Mouse (Mus musculus): ENCODE results near the gene Qdpr. TPM values are rescaled to one million over a fixed set of nuclear protein-coding genes. Genes with fewer than 3 reads are reported as not detected.
A peak's percentile ranks its signal among the peaks of the same experiment; 100 is the strongest.

The Qdpr gene
- polyA plus RNA-seq, 1 experiment, result 21.6 TPM

GRCm38 (mm10) chr5:45494093-45494755 lies 44.2 kb upstream of the Qdpr start:
- Histone ChIP-seq H3K27ac (ENCODE audit: control insufficient read depth, insufficient read depth, low read depth, low read length) (no peak overlapping the region), H3K4me3 (ENCODE audit: control insufficient read depth, low read depth, low read length) (no peak overlapping the region), H3K4me1 (ENCODE audit: control insufficient read depth, insufficient read depth, low read length) (peaks cover 5% of the 10 kb centered on the region), H3K36me3 (ENCODE audit: control insufficient read depth, insufficient read depth, low read length) (no peaks in the 10 kb centered on the region; the same call in none of the 2 replicates), H3K27me3 (ENCODE audit: control insufficient read depth, insufficient read depth, low read length) (no peaks in the 10 kb centered on the region)
- TF ChIP-seq CTCF (IDR thresholded peaks at IDR 0.05; ENCODE audit: control insufficient read depth, insufficient read depth, insufficient replicate concordance, low read depth, low read length) (no peak), POLR2A (IDR thresholded peaks at IDR 0.05; ENCODE audit: control insufficient read depth, low read depth, low read length) (no peak)

DNA sequence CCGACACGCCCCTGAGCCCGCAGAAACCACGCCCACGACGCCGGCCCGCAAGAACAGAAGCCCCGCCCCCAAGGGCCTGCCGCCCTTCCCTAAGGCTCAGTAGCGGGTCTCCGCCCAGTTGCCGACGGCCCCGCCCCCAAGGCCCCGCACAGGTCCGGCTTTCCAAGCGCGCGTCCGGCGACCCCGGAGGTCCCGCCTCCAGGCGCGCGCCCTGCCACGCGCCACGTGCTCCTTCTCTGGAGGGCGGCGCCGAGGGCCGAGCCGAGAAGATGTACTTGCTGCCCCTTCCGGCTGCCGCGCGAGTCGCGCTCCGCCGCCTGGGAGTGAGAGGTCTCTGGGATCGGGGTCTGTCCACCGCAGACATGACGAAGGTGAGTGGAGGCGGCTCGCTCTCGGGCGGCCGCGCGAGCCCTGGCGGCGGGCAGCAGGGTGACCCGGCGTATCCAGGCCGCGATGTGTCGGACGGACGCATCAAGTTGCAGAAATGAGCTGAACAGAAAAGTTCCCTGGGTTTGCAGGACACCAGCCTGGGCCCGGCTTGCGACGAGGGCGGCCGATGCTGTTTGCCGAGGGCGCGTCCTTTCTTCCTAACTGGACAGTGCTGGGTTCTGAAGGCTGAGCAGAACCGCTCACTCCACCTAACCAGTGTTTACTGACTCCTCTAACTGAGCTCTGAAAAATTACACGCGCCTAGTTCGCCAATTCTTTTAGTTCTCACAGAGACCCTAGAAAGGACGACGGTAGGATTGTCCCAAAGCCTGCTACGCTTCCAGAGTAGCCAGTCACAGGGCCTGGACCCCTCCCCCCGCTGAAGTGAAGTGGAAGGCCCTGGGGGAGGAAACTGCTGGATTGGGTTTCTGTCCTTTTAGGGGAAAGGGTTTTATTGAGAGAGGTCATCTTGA lies 43.4 kb upstream of the Qdpr start, which contains the start of gene Lap3:
TSS of gene Lap3 (plus strand) at position 184 of the 902 bp plus-strand sequence.
- Histone ChIP-seq H3K36me3 (ENCODE audit: control insufficient read depth, insufficient read depth, low read length) (no peaks in the 10 kb centered on the region; the same call in none of the 2 replicates), H3K4me3 (ENCODE audit: control insufficient read depth, low read depth, low read length) (peak within 1 kb of the TSS; percentile 94), H3K27ac (ENCODE audit: control insufficient read depth, insufficient read depth, low read depth, low read length) (peak within 1 kb of the TSS; percentile 55), H3K4me1 (ENCODE audit: control insufficient read depth, insufficient read depth, low read length) (peaks cover 5% of the 10 kb centered on the region), H3K27me3 (ENCODE audit: control insufficient read depth, insufficient read depth, low read length) (no peaks in the 10 kb centered on the region)
- peak; percentile 82 for TF ChIP-seq POLR2A (IDR thresholded peaks at IDR 0.05; ENCODE audit: control insufficient read depth, low read depth, low read length)
- 0 out of 2 replicates have a peak, but pooled peaks have one; percentile 2 for TF ChIP-seq CTCF (IDR thresholded peaks at IDR 0.05; ENCODE audit: control insufficient read depth, insufficient read depth, insufficient replicate concordance, low read depth, low read length)

DNA sequence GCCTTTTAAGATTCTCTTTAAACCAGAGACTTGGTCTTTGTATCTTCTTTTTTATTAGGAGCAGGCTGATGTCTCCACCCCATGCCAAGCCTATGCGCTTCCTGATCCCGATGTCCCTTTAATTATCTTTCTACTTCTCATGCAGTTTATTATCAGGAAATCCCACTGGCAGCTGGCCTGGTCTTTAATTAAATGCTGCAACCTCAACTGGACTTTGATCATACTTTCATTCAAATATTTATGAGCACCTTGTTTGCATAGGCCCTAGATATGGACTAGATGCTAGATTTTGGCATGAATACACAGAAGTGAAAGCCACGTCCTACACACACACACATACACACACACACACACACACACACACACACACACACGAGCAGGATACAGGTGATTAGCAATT lies 41.7 kb upstream of the Qdpr start:
- TF ChIP-seq CTCF (IDR thresholded peaks at IDR 0.05; ENCODE audit: control insufficient read depth, insufficient read depth, insufficient replicate concordance, low read depth, low read length), result no peak
- no peak for TF ChIP-seq POLR2A (IDR thresholded peaks at IDR 0.05; ENCODE audit: control insufficient read depth, low read depth, low read length)
- Histone ChIP-seq H3K36me3 (ENCODE audit: control insufficient read depth, insufficient read depth, low read length) (no peaks in the 10 kb centered on the region; the same call in 1 of the 2 replicates), H3K27me3 (ENCODE audit: control insufficient read depth, insufficient read depth, low read length) (no peaks in the 10 kb centered on the region), H3K4me1 (ENCODE audit: control insufficient read depth, insufficient read depth, low read length) (peaks cover 5% of the 10 kb centered on the region), H3K4me3 (ENCODE audit: control insufficient read depth, low read depth, low read length) (no peak overlapping the region), H3K27ac (ENCODE audit: control insufficient read depth, insufficient read depth, low read depth, low read length) (no peak overlapping the region)

DNA sequence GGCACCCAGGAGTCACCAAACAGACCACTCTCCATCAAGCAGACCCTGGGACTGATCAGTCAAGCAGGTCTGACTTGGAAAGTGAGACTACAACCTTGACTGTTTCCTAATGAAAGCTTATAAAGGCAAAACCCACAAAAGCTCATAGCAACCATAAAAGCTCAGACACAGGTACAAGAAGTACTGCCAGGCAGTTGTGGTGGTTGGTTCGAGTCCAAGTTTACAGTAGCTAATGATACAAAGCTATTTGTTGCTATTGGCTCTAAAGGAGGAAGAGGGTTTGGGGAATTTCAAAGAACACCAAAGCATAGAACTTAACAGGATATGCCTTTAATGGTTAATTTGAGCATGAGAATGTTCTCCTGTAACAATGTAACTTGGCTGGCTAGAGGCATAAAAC lies 33.6 kb upstream of the Qdpr start:
- H3K27me3 ChIP-seq (ENCODE audit: control insufficient read depth, insufficient read depth, low read length), result no peaks in the 10 kb centered on the region
- H3K4me1 ChIP-seq (ENCODE audit: control insufficient read depth, insufficient read depth, low read length), result no peaks in the 10 kb centered on the region
- TF ChIP-seq POLR2A (IDR thresholded peaks at IDR 0.05; ENCODE audit: control insufficient read depth, low read depth, low read length) (no peak), CTCF (IDR thresholded peaks at IDR 0.05; ENCODE audit: control insufficient read depth, insufficient read depth, insufficient replicate concordance, low read depth, low read length) (no peak)
- H3K4me3 ChIP-seq (ENCODE audit: control insufficient read depth, low read depth, low read length), result no peak overlapping the region
- H3K36me3 ChIP-seq (ENCODE audit: control insufficient read depth, insufficient read depth, low read length), result no peaks in the 10 kb centered on the region
- no peak overlapping the region for H3K27ac ChIP-seq (ENCODE audit: control insufficient read depth, insufficient read depth, low read depth, low read length)

GRCm38 (mm10) chr5:45482607-45483006 lies 32.6 kb upstream of the Qdpr start:
- TF ChIP-seq CTCF (IDR thresholded peaks at IDR 0.05; ENCODE audit: control insufficient read depth, insufficient read depth, insufficient replicate concordance, low read depth, low read length) (no peak), POLR2A (IDR thresholded peaks at IDR 0.05; ENCODE audit: control insufficient read depth, low read depth, low read length) (no peak)
- Histone ChIP-seq H3K27me3 (ENCODE audit: control insufficient read depth, insufficient read depth, low read length) (no peaks in the 10 kb centered on the region), H3K36me3 (ENCODE audit: control insufficient read depth, insufficient read depth, low read length) (no peaks in the 10 kb centered on the region), H3K4me3 (ENCODE audit: control insufficient read depth, low read depth, low read length) (no peak overlapping the region), H3K27ac (ENCODE audit: control insufficient read depth, insufficient read depth, low read depth, low read length) (no peak overlapping the region), H3K4me1 (ENCODE audit: control insufficient read depth, insufficient read depth, low read length) (no peaks in the 10 kb centered on the region)

DNA sequence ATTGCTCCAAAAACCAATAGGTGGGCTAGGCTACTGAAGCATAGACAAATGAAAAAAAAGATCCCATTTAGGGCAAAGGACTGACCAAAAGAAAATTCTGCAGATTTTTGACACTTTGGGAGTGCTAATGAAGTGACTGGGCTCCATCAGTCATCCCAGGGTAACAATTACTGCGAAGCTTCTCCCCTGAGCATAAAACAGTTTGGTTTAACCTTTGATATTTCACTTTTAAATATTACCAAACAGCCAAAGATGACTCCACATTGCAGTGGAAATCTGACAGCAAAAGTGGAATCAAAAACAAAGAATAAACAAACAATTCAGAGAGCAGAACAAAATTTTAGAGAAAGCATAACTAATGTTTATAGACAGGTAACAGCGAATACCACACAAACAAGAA lies 31.1 kb upstream of the Qdpr start:
- Histone ChIP-seq H3K4me3 (ENCODE audit: control insufficient read depth, low read depth, low read length) (no peak overlapping the region), H3K36me3 (ENCODE audit: control insufficient read depth, insufficient read depth, low read length) (no peaks in the 10 kb centered on the region), H3K27ac (ENCODE audit: control insufficient read depth, insufficient read depth, low read depth, low read length) (no peak overlapping the region), H3K4me1 (ENCODE audit: control insufficient read depth, insufficient read depth, low read length) (no peaks in the 10 kb centered on the region), H3K27me3 (ENCODE audit: control insufficient read depth, insufficient read depth, low read length) (no peaks in the 10 kb centered on the region)
- TF ChIP-seq POLR2A (IDR thresholded peaks at IDR 0.05; ENCODE audit: control insufficient read depth, low read depth, low read length) (no peak), CTCF (IDR thresholded peaks at IDR 0.05; ENCODE audit: control insufficient read depth, insufficient read depth, insufficient replicate concordance, low read depth, low read length) (no peak)

- no peaks in the 10 kb centered on the region for H3K4me1 ChIP-seq (ENCODE audit: control insufficient read depth, insufficient read depth, low read length)
- no peaks in the 10 kb centered on the region for H3K36me3 ChIP-seq (ENCODE audit: control insufficient read depth, insufficient read depth, low read length)
- H3K27me3 ChIP-seq (ENCODE audit: control insufficient read depth, insufficient read depth, low read length), result no peaks in the 10 kb centered on the region
- H3K27ac ChIP-seq (ENCODE audit: control insufficient read depth, insufficient read depth, low read depth, low read length), result no peak overlapping the region
- TF ChIP-seq CTCF (IDR thresholded peaks at IDR 0.05; ENCODE audit: control insufficient read depth, insufficient read depth, insufficient replicate concordance, low read depth, low read length), result no peak
- no peak for TF ChIP-seq POLR2A (IDR thresholded peaks at IDR 0.05; ENCODE audit: control insufficient read depth, low read depth, low read length)
- no peak overlapping the region for H3K4me3 ChIP-seq (ENCODE audit: control insufficient read depth, low read depth, low read length)
These were observed 30.0 kb upstream of the Qdpr start for GRCm38 (mm10) chr5:45480066-45480465.
